Mouse (Mus musculus) embryonic facial prominence, embryonic 14.5 days (tissue): ENCODE results near the gene Mrpl23. TPM values are rescaled to one million over a fixed set of nuclear protein-coding genes. Genes with fewer than 3 reads are reported as not detected.

Experiments
- ATAC-seq: fragments of 200-750 bp; cut with Nextera tagmentation; 2 replicates; pipeline ENCODE4 v1.8.0; 2017; ENCODE audit warnings: low read depth, moderate number of reproducible peaks, moderate TSS enrichment
- DNase-seq: peaks from one replicate; pipeline ENCODE4 v3.0.0-alpha.2; 2015; ENCODE audit warnings: low spot score
- H3K27ac ChIP-seq: fragments of 300-500 bp; sonication (generic); replicated peaks from 2 replicates; pipeline ENCODE4 v1.5.1; 2014; ENCODE audit warnings: low read depth, mild to moderate bottlenecking, low read length, moderate library complexity
- H3K27me3 ChIP-seq: fragments of 300-500 bp; sonication (generic); replicated peaks from 2 replicates; pipeline ENCODE4 v1.6.1; 2014; ENCODE audit warnings: low read length; ENCODE audit not compliant: control insufficient read depth, insufficient read depth
- H3K36me3 ChIP-seq: fragments of 300-500 bp; sonication (generic); 2 replicates; pipeline ENCODE4 v1.6.1; 2014; ENCODE audit warnings: low read length, mixed read lengths; ENCODE audit not compliant: control insufficient read depth, insufficient read depth
- H3K4me1 ChIP-seq: fragments of 300-500 bp; sonication (generic); 2 replicates; pipeline ENCODE4 v1.6.1; 2014; ENCODE audit warnings: antibody characterized with exemption, low read length; ENCODE audit not compliant: control insufficient read depth, insufficient read depth
- H3K4me2 ChIP-seq: fragments of 300-500 bp; sonication (generic); 2 replicates; pipeline ENCODE4 v1.6.1; 2014; ENCODE audit warnings: low read depth, mild to moderate bottlenecking, low read length, moderate library complexity, mixed read lengths
- H3K4me3 ChIP-seq: fragments of 300-500 bp; sonication (generic); 2 replicates; pipeline ENCODE4 v1.5.1; 2014; ENCODE audit warnings: low read depth, mild to moderate bottlenecking, low read length
- H3K9ac ChIP-seq: fragments of 300-500 bp; sonication (generic); 2 replicates; pipeline ENCODE4 v1.6.1; 2014; ENCODE audit warnings: low read depth, mild to moderate bottlenecking, low read length, moderate library complexity, mixed read lengths
- H3K9me3 ChIP-seq: fragments of 300-500 bp; sonication (generic); 2 replicates; pipeline ENCODE4 v1.6.1; 2016; ENCODE audit warnings: low read length; ENCODE audit not compliant: control insufficient read depth
- WGBS: fragments of 180-500 bp; shearing (Covaris S2); extraction: QIAGEN DNeasy Blood & Tissue Kit; methylation state at CpG from one replicate; pipeline ENCODE4 v1.1.7; 2014; 5-methylcytosine and 5-hydroxymethylcytosine counted together
- polyA plus RNA-seq: library from polyadenylated mRNA; unstranded; fragments of >200 nt; fragmentation: Nextera tagmentation; extraction: Ambion mirVana; gene quantifications from 2 replicates; pipeline ENCODE4 v1.2.1, GENCODE M21; 2014

Gene Mrpl23
- polyA plus RNA-seq, 1 experiment from 2014 or later = 33.1 TPM

- no peaks in the 10 kb centered on the region for H3K9me3 ChIP-seq
- H3K4me1 ChIP-seq = peaks cover 45% of the 10 kb centered on the region
- no peak overlapping the region for H3K4me3 ChIP-seq
- ATAC-seq (peak; percentile 16; the same call in 1 of the 2 replicates), DNase-seq (no peak)
- whole genome bisulfite sequencing = 17% methylated on average over 4 of the region's 4 CpGs
- peak overlapping the region; percentile 52; the same call in 1 of the 2 replicates for H3K9ac ChIP-seq
- peak overlapping the region; percentile 23 for H3K4me2 ChIP-seq
- no peaks in the 10 kb centered on the region for H3K27me3 ChIP-seq
- H3K36me3 ChIP-seq = peaks cover 17% of the 10 kb centered on the region
- peak overlapping the region; percentile 95 for H3K27ac ChIP-seq
Observed at GRCm38 (mm10) chr7:142538291-142538690, 5.8 kb downstream of the Mrpl23 start.

GRCm38 (mm10) chr7:142538766-142539165, 6.3 kb downstream of the Mrpl23 start:
- ATAC-seq = no peak
- 17% methylated on average over 6 of the region's 6 CpGs for WGBS
- H3K4me3 ChIP-seq = no peak overlapping the region
- peaks cover 48% of the 10 kb centered on the region for H3K4me1 ChIP-seq
- DNase-seq = peak; percentile 49
- H3K9me3 ChIP-seq = no peaks in the 10 kb centered on the region
- H3K4me2 ChIP-seq = peak overlapping the region; percentile 23
- H3K36me3 ChIP-seq = peaks cover 17% of the 10 kb centered on the region
- H3K9ac ChIP-seq = peak overlapping the region; percentile 52
- no peaks in the 10 kb centered on the region for H3K27me3 ChIP-seq
- H3K27ac ChIP-seq = peak overlapping the region; percentile 95

GRCm38 (mm10) chr7:142539828-142540227, 7.3 kb downstream of the Mrpl23 start:
- no peak overlapping the region for H3K9ac ChIP-seq
- peak overlapping the region; percentile 95 for H3K27ac ChIP-seq
- ATAC-seq (no peak), DNase-seq (no peak)
- no peak overlapping the region for H3K4me3 ChIP-seq
- no peaks in the 10 kb centered on the region for H3K9me3 ChIP-seq
- H3K4me2 ChIP-seq = no peak overlapping the region
- H3K4me1 ChIP-seq = peaks cover 37% of the 10 kb centered on the region
- H3K36me3 ChIP-seq = peaks cover 17% of the 10 kb centered on the region
- no peaks in the 10 kb centered on the region for H3K27me3 ChIP-seq
- 58% methylated on average over 8 of the region's 8 CpGs for WGBS

GRCm38 (mm10) chr7:142542771-142543303, 10.4 kb downstream of the Mrpl23 start:
- peak overlapping the region; percentile 86 for H3K27ac ChIP-seq
- no peak overlapping the region for H3K4me2 ChIP-seq
- no peaks in the 10 kb centered on the region for H3K27me3 ChIP-seq
- H3K9ac ChIP-seq = peak overlapping the region; percentile 38
- H3K4me1 ChIP-seq = peaks cover 46% of the 10 kb centered on the region
- 19% methylated on average over 9 of the region's 11 CpGs for WGBS
- no peak overlapping the region for H3K4me3 ChIP-seq
- peak; percentile 53 for ATAC-seq
- peaks cover 12% of the 10 kb centered on the region for H3K36me3 ChIP-seq
- no peaks in the 10 kb centered on the region for H3K9me3 ChIP-seq
- peak; percentile 85 for DNase-seq

GRCm38 (mm10) chr7:142545967-142546366, 13.5 kb downstream of the Mrpl23 start:
- Histone ChIP-seq H3K27ac (peak overlapping the region; percentile 57), H3K27me3 (no peaks in the 10 kb centered on the region), H3K9me3 (no peaks in the 10 kb centered on the region), H3K4me3 (no peak overlapping the region), H3K36me3 (peaks cover 8% of the 10 kb centered on the region), H3K4me2 (no peak overlapping the region), H3K9ac (no peak overlapping the region), H3K4me1 (peaks cover 36% of the 10 kb centered on the region)
- DNase-seq (no peak), ATAC-seq (no peak)
- WGBS = 28% methylated on average over 7 of the region's 7 CpGs

- peaks cover 36% of the 10 kb centered on the region for H3K4me1 ChIP-seq
Observed at GRCm38 (mm10) chr7:142547874-142548273, 15.4 kb downstream of the Mrpl23 start.

GRCm38 (mm10) chr7:142548706-142549105, 16.2 kb downstream of the Mrpl23 start:
- Histone ChIP-seq H3K27me3 (no peaks in the 10 kb centered on the region), H3K4me1 (peaks cover 36% of the 10 kb centered on the region), H3K4me3 (no peak overlapping the region), H3K9ac (no peak overlapping the region), H3K9me3 (no peaks in the 10 kb centered on the region), H3K27ac (no peak overlapping the region), H3K36me3 (no peaks in the 10 kb centered on the region), H3K4me2 (no peak overlapping the region)
- 29% methylated on average over 6 of the region's 6 CpGs for WGBS
- DNase-seq (no peak), ATAC-seq (no peak)

More at GRCm38 (mm10) chr7:142547874-142548273, 15.4 kb downstream of the Mrpl23 start:
- 38% methylated on average over 2 of the region's 2 CpGs for WGBS
- Histone ChIP-seq H3K9ac (no peak overlapping the region), H3K4me3 (no peak overlapping the region), H3K36me3 (no peaks in the 10 kb centered on the region), H3K9me3 (no peaks in the 10 kb centered on the region), H3K27ac (0 out of 2 replicates have a peak overlapping the region, but pooled peaks have one; percentile 54), H3K4me2 (no peak overlapping the region), H3K27me3 (no peaks in the 10 kb centered on the region)
- no peak for ATAC-seq
- DNase-seq = no peak

- 79% methylated on average over 10 of the region's 10 CpGs for WGBS
Observed at GRCm38 (mm10) chr7:142549941-142550763, 17.7 kb downstream of the Mrpl23 start.

More at GRCm38 (mm10) chr7:142549941-142550763, 17.7 kb downstream of the Mrpl23 start:
- Histone ChIP-seq H3K36me3 (no peaks in the 10 kb centered on the region), H3K27ac (peak overlapping the region; percentile 69), H3K9me3 (no peaks in the 10 kb centered on the region), H3K27me3 (no peaks in the 10 kb centered on the region), H3K4me3 (no peak overlapping the region), H3K9ac (no peak overlapping the region), H3K4me2 (no peak overlapping the region), H3K4me1 (peaks cover 50% of the 10 kb centered on the region)
- ATAC-seq (no peak), DNase-seq (peak; percentile 51)
